Mouse (Mus musculus): ENCODE measurements around the gene Fam160a1.

Gene Fam160a1

DNA sequence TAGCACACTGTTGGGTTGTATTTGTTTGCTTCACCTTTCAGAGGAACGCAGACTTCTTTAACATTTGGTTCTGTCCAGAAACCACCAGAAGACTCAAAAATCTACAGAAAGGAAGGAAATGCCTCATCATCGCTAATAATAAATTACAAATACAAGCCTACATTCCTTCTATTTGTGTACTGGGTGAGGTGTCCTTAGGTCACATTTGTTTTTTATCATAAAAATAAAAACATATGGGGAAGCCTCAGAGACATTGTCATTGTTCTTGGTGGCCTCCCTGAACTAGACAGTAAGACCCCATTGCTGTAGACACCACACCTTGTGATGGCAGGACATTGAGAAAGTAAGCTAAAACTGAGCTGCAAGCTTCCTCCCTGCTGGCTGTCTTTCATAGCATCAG is at the start of gene Fam160a1:
Gene Fam160a1, minus strand, starts transcription at position 101 of the 400 bp plus-strand sequence.
- no peak for DNase-seq (ENCODE audit: low spot score in 2 of 2)

DNA sequence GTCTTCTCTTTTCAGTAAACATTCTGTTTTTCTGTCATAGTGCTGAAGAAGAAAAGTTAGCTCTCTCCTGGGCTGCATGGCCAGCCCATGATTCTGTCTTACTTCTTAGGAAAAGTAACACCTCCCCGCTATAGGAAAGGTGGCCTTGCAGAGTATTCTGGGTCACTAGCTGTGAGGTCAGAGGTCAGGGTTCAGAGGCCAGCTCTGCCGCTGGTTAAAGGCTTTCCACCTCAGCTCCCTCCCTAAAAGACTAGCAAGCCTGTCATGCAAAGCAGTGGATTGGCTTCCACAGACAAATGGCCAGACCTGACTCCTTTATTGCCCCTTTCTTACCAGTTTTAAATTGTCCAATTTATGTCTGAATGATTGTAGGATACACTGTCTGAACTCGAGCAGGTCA is 46.9 kb upstream of the Fam160a1 start:
- DNase-seq (ENCODE audit: low spot score in 2 of 2) = no peak

DNA sequence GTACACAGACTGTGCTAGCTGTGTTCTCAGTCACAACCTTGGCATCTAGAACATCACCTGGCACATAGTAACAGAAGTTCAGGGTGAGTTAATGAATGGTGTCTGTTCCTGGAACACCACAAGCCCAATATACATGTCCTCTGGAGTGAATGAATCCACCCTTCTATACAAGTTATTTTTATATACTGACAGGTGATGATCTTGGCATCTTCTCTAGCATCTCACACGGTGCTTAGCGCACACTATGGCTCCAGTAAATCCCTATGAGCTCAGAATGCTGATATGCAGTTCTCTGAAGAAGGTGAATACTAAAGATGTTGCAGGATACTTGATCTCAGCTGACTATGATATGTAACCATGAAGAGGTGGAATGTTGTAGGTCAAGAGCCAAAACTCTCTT is 45.8 kb upstream of the Fam160a1 start:
- DNase-seq (ENCODE audit: low spot score in 2 of 2) = no peak

DNA sequence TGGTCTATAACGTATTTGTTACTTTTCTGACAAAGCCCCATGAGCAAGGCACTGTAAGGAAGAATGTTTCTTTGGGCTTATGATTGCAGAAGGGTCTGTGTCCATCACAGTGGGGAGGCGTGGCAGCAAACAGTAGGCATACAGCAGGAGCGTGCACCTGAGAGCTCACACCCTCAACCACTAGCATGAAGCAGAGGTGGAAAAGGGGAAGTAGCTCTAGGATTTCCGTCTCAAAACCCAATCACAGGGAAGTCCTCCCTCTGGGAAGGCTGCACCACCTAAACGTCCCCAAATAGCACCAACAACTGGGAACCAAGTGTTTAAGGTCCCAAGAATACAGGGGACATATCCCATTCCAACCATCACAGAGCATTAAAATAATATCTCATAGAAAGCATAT is 43.9 kb upstream of the Fam160a1 start:
- no peak for DNase-seq (ENCODE audit: low spot score in 2 of 2)

DNA sequence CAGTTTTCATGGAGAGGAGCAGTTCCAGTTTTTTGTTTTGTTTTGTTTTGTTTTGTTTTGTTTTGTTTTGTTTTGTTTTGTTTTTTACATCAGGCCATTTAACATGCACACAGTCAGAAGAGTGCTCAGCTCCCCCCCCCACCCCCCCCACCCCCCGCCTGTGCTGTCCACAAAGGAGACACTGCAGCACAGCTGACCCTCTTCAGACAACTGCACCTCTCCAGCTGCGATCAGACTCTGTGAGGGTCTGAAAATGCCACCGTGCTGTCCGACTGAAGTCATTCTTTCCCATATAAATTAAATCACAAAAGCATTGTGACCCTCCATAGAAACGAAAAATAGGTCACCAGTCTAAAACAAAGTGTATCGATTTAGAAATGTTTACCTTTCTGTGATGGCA is 42.2 kb upstream of the Fam160a1 start:
- DNase-seq (ENCODE audit: low spot score in 2 of 2) = no peak

DNA sequence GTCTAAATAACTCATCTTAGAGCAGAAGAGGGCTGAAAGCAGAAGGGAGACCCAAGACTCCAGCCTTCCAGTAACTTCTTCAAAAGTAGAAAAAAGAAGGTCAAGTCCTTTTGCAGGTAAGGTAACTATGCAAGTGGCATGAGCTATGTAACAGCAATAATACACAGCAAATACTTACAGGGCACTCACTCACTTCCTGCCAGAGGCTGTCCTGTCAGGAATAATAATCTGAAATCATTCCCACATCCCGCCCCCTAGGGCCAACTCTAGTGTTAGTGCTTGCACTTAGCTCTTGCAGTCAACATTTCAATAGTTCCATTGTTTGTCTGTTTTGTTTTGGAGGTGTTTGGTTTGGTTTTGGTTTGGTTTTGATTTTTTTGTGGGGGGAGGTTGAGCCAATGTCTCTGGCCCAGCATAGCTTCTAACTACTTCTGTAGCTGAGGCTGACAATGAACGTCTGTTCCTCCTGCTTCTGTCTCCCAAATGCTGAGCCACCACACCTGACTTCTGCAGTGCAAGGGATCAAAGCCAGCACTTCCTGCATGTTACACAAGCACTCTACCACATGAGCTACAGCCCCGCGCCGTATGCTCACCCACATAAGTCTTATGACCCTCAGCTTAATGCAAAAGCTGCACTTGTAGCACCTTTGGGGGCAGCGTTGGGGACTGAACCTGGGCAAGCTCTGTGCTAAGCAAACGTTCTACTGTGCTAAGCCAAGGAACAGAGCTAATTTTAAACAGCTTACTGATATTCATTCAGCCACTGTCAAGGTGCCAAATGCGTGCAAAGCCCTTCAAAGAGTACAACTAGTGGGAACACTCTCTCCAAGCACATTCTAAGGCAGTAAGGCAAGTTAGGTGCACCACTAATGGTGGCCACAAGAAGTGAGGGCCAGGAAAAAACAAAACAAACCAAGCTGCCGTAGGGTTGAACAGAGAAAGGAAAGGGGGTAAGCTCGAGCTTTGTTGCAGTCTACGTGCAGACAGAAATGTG is 41.3 kb upstream of the Fam160a1 start:
- no peak for DNase-seq (ENCODE audit: low spot score in 2 of 2)

DNA sequence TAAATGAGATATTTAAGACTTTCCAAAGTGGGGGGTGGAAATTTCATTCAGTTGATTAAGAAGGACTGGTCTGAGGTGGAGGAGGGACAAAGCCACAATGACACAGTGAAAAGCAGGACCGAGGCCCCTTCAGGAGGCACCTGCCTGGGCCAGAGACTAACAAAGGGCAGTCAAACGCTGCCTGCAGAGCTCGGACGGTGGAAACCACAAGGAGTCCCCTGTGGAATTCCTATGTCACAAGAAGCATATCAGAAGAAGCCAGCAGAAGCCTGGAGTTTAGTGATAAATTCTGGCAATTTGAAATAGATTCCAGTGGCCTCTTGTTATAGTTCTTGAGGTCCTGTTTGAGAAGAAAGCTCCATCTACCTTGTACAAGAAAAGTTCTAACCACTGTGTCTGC is 40.0 kb upstream of the Fam160a1 start:
- DNase-seq (ENCODE audit: low spot score in 2 of 2) = no peak

DNA sequence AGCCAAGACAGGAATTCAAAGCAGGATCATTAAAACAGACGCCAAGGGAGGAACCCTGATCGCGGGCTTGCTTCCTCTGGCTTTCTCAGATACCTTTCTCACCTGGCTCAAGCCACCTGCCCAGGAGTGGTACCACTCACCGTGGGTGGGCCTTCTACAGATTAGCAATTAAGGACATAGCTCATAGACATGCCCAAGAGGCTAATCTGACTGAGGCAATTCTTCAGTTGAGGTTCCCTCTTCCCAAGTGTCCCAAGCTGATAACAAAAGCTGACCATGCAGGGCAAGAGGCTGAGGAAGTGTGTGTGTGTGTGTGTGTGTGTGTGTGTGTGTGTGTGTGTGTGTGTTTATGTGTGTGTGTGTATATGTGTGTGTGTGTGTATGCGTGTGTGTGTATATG is 38.9 kb upstream of the Fam160a1 start:
- DNase-seq (ENCODE audit: low spot score in 2 of 2) = no peak

DNA sequence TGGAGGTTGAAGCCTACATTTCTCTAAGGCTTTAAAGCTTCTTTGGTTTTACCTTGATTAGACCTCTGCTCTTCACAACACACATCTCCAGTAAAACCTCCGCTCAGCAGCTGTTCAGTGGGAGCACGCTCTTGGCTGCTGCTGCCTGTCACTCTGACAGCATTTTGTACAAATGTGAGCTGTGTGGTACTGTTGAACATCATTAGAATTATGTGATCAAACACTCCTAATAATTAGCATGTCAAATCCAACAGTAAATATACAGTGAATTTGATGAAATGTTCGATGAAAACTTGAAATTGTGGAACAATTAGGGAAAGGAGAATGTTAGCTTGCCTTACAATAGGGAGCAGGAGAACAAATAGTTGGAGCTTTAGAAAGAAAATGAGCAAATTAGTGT is 38.0 kb upstream of the Fam160a1 start:
- DNase-seq (ENCODE audit: low spot score in 2 of 2) = no peak

DNA sequence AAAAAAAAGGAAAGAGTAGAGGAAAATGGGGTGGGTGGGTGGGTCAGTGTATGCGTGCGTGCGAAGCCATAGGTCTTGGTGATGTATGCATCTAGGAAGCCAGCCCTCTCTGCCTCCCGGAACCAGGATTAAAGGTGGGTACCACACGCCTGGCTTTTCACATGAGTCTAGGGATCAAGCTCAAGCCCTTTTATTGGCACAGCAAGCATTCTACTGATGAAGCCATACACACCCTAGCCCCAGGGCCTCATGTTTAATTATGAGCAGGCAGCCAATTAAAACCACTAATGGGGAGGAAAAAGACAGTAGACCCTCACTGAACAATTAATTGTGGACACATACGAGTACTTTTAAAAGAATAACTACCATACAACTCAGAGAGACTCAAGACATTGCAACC is 37.1 kb upstream of the Fam160a1 start:
- DNase-seq (ENCODE audit: low spot score in 2 of 2) = no peak

DNA sequence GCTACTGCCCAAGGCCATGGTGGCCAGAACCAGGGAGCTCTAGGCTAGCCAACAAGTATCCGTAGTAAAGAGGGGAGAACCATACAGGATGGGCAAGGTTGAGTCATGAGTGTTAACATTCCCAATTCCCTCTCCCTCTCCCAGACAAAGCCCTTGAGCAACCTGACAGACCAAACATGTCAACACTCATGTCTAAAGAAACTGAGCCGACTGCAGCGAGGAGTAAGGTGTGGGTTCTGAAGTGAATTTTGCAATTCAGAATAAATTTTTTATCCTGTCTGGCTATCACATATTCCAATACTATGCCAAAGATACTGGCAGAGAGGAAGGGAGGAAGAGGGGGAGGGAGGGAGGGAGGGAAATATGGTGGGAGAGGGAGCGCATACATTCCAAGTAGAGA is 36.6 kb upstream of the Fam160a1 start:
- no peak for DNase-seq (ENCODE audit: low spot score in 2 of 2)

DNA sequence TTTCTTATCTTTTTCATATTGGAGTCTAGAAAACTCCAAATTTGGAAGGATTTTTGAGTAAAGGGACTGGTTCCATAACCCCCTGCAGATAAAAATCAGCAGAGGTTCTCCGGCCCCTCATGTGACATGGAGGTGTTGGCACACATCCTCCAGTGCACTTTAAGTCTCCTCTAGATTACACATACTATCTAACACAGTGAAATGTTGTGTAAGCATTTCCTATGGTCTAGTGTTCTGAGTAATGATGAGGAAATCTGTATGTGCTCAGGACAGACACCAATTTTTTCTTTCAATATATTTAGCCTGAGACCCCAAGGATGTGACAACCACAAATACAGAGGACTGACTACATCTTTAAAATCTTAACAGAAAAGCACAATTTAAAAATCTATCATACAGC is 33.0 kb upstream of the Fam160a1 start:
- no peak for DNase-seq (ENCODE audit: low spot score in 2 of 2)

DNA sequence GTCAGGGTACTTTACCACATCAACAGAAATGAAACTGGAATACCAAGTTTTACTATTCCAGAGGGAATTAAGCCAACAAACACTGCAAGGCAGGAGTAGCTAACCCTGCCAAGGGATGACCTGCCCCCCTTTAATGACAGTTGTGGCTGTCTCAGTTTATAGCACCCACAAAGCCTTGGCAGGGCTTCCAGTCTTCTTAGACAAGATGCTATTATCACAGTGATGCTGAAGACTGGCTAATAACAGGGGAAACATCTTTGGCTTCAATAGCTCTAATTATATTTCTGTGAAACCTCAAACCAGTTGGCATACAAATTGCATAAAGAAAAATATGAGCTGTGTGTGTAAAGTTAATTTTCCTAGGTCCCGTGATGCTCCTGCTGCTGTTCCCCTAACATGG is 29.2 kb upstream of the Fam160a1 start:
- no peak for DNase-seq (ENCODE audit: low spot score in 2 of 2)

DNA sequence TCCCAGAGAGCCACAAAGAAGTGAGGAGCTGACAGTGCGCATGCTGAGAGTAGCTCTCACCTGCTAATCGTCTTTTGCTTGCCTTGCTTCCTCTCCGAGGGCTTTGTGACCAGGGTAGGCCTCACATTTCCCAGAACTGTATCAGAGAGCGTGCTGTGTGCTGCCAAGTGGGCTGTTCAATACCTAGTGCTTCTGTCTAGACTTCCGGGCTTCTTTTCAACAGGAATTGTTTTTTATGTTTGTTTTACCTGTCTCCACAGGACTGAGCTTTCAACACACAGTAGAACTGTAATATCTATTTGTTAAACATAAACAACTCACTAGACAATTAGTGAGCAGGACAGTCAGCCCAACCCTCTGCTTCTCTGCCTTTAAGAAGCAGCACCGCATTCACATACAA is 28.2 kb upstream of the Fam160a1 start:
- no peak for DNase-seq (ENCODE audit: low spot score in 2 of 2)

DNA sequence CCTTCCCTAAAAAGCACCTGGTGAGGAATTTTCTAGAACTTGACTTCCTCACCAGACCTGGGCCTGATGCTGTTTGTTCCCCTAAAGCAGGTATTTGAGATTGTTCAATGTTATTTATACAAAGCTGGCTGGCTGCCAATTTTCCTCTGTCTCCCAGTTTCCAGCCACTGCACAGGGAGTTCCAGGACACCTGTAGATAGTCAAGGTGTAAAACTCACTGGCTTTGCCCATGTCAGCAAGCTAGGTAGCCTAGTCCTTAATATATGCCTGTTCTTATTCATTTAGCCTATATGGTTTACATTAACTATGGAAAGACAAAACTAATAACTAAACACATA is 25.8 kb upstream of the Fam160a1 start:
- no peak for DNase-seq (ENCODE audit: low spot score in 2 of 2)

DNA sequence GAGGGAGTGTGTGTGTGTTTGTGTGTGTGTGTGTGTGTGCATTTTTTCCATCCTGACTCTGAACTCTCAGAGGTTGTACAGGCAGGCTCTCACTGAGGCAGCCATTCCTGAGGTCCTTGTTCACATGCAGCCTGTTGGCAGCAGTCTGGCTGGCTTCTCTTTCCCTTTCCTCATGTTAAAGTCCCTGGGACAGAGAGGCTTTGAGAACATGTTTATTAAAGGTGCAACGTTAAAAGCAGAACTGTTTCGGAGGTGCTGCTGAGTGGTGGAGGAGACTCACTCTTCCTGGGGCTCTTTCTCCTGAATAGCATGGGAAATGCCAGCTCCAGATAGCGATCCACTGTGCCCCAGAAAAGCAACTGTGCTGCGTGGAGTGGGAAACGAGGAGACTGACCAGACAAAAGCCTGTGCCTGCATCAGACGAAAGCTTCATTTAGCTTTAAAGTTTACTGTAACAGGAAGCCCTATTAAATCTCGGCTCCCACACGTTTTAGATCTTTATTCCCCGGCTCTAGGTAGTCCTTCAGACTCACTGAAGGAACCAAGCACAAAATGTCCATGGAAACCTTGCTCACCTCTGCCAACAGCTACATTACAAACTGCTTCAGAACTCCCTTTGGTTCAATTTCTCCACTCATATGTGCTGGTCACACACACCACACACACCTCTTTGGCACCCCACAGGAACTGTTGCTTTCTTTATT is 25.2 kb upstream of the Fam160a1 start:
- no peak for DNase-seq (ENCODE audit: low spot score in 2 of 2)

DNA sequence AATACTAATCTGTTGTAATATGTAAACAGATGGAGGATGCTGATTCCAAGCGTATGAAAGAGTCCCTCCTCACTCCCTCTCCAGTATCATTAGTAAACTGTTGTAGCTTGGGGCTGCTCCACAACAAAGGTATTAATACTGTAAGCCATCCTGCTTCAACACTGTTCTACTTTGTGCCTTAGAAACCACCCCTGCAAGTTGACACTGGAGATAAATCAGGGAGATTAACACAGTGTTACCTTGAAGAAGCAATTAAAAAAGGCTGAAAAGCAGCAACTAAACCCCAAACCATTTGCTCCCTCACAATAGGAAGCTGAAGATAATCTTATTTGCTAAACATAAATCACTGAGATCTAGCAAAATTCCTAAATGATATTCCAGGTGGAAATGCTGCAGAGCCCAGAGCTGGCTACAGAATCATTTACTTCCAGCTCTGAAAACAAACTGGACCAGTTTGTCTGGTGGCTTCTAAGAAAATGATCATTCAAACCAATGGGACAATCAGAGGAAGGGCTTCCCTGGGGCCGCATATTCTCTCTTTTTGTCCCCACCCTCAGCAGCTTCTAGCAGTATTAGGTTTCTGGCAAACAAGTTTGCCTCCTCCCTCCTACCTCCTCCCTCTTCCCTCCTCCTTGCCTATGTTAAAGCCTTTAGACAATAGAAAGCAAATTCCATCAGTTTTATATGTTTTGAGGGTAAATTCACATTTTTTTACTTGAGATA is 24.5 kb upstream of the Fam160a1 start:
- no peak for DNase-seq (ENCODE audit: low spot score in 2 of 2)

DNA sequence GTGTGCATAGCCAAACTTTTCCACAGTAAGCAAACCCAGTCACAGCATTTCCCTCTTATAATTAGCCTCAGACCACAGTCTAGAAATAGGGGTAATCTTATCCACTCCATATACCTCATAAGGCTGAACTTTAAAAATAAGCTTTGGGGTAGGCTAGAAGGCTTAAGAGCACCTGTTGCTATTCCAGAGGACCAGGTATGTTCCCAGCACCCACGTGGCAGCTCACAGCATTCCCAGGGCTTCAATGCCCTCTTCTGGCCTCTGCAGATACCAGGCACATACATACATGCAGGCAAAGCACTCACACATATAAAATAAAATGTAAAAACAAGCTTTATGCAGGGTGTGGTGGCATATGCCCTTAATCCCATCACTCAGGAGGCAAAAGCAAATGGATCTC is 16.5 kb upstream of the Fam160a1 start:
- DNase-seq (ENCODE audit: low spot score in 2 of 2) = no peak

DNA sequence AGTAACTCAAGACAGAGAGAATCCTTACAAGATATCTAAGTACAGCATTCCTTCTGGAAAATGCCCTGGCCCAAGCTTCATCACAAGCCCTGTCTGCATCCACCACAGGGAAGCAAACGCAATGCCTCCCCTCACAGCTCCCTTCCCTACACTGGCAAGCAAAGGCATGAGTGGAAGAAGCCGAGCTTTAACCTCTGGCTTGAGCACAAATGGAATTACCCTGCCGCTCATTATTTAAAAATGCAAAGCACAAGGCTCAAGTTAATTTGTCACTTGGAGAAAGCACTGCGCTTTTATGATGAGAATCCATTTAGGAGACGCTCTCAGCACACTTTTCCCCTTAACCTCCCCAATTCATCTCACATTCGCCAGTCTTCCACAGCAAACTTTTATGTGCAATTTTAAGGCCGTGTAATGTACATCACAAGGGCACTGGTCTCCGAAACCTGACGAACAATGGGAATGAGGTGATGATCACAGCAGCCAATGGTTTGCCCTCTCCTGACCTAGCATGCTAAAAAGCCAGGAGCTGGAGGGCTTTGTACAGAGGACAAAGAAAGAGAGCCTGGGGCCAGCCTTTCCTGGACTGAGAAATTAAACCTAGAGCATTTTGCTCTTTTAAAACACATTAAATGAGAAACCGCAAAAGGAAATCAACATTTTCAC is 15.5 kb upstream of the Fam160a1 start:
- no peak for DNase-seq (ENCODE audit: low spot score in 2 of 2)

DNA sequence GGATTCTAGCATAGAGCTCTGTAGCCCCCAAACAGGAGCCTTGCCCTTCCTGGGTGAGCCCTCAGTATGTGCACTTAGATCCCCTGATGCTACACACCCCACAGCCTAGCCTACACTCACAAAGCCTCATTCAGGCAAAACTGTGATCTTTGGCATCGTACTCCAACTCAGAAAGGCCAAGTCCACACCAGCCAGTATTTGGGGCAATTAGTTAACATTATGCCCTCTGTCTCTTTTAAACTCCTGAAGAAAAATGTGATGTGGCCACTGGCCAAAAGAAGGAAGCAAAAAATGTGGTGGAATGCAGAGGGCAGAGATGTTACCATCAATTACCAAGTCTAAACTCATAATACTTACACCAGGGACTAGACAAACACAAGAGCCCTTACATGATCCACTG is 14.7 kb upstream of the Fam160a1 start:
- DNase-seq (ENCODE audit: low spot score in 2 of 2) = no peak

DNA sequence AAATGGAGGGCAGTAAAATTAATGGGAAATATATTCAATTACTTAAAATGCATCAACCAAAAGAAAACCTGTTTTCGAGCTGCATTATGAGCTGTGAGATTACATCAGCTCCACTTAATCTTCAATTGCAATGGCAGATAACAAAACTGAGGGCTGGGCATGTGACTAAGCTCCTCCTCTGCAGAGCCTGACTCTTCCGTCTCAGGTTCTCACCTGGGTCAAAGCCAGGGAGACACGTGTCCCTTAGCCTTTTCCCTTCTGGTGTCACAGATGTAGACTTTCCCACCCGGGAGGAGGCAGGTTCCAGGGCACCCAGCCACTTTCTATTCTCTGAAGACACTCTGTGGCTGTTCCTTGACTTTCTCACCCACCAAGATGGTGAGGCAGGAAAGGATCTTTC is 12.0 kb upstream of the Fam160a1 start:
- no peak for DNase-seq (ENCODE audit: low spot score in 2 of 2)

DNA sequence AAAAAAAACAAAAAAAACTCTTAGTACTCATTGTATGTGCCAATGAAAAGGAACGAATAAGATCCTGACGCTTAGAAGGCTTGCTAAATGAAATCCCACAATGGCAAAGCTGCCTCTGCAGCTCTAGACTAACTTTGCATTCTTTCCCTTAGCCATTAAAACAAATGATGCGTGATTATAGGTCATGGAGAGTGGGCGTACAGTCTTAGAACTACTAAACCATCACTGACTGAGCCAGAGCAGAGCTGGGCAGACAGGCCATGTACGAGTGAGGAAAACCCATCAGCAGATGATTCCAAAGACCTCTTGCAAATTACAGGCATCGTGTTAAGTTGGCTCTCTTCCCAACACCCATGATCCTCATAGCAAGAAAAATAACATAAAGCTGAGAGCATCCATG is 10.7 kb upstream of the Fam160a1 start:
- no peak for DNase-seq (ENCODE audit: low spot score in 2 of 2)

Measured in urinary bladder, postnatal 4 days (tissue).